Mouse (Mus musculus): Measurements from ENCODE around the gene 1810049J17Rik. TPM values are rescaled to one million over a fixed set of nuclear protein-coding genes. Genes with fewer than 3 reads are reported as not detected.

1810049J17Rik gene
- polyA plus RNA-seq, 1 experiment from 2014 or later, result 2.0 TPM

- no peak overlapping the region for H3K27ac ChIP-seq
- no peaks in the 10 kb centered on the region for H3K27me3 ChIP-seq (ENCODE audit: control insufficient read depth, insufficient read depth, low read length)
- WGBS, result 84% methylated on average over 4 of the region's 4 CpGs
- no peak overlapping the region for H3K4me3 ChIP-seq (replicated peaks; ENCODE audit: low read length)
- DNase-seq (ENCODE audit: low spot score), result no peak
- ATAC-seq (ENCODE audit: low FRiP score), result no peak
- H3K9ac ChIP-seq, result no peak overlapping the region
- no peaks in the 10 kb centered on the region for H3K9me3 ChIP-seq (ENCODE audit: control insufficient read depth, low read length)
- H3K4me1 ChIP-seq (replicated peaks; ENCODE audit: control insufficient read depth, insufficient read depth, low read length), result no peaks in the 10 kb centered on the region
- H3K4me2 ChIP-seq (replicated peaks), result no peak overlapping the region
- peaks cover 13% of the 10 kb centered on the region for H3K36me3 ChIP-seq (replicated peaks; ENCODE audit: control insufficient read depth, insufficient read depth)
These were observed 46.5 kb downstream of the 1810049J17Rik start for GRCm38 (mm10) chr15:12275091-12275623.

- no peak overlapping the region for H3K27ac ChIP-seq
- DNase-seq (ENCODE audit: low spot score), result no peak
- no peaks in the 10 kb centered on the region for H3K4me1 ChIP-seq (replicated peaks; ENCODE audit: control insufficient read depth, insufficient read depth, low read length)
- no peaks in the 10 kb centered on the region for H3K9me3 ChIP-seq (ENCODE audit: control insufficient read depth, low read length)
- no peak overlapping the region for H3K4me2 ChIP-seq (replicated peaks)
- H3K36me3 ChIP-seq (replicated peaks; ENCODE audit: control insufficient read depth, insufficient read depth), result peaks cover 23% of the 10 kb centered on the region
- H3K4me3 ChIP-seq (replicated peaks; ENCODE audit: low read length), result no peak overlapping the region
- WGBS, result 66% methylated on average over 4 of the region's 4 CpGs
- no peaks in the 10 kb centered on the region for H3K27me3 ChIP-seq (ENCODE audit: control insufficient read depth, insufficient read depth, low read length)
- no peak for ATAC-seq (ENCODE audit: low FRiP score)
- H3K9ac ChIP-seq, result no peak overlapping the region
These were observed 47.5 kb downstream of the 1810049J17Rik start for GRCm38 (mm10) chr15:12274053-12274769.

GRCm38 (mm10) chr15:12273325-12274052, 48.2 kb downstream of the 1810049J17Rik start:
- no peak for DNase-seq (ENCODE audit: low spot score)
- Histone ChIP-seq H3K4me3 (replicated peaks; ENCODE audit: low read length) (no peak overlapping the region), H3K4me1 (replicated peaks; ENCODE audit: control insufficient read depth, insufficient read depth, low read length) (no peaks in the 10 kb centered on the region), H3K27ac (no peak overlapping the region), H3K9me3 (ENCODE audit: control insufficient read depth, low read length) (no peaks in the 10 kb centered on the region), H3K4me2 (replicated peaks) (no peak overlapping the region), H3K27me3 (ENCODE audit: control insufficient read depth, insufficient read depth, low read length) (no peaks in the 10 kb centered on the region), H3K9ac (no peak overlapping the region), H3K36me3 (replicated peaks; ENCODE audit: control insufficient read depth, insufficient read depth) (peaks cover 30% of the 10 kb centered on the region)
- 86% methylated on average over 12 of the region's 12 CpGs for WGBS
- no peak for ATAC-seq (ENCODE audit: low FRiP score)

Other genes starting within 250 kb of the 1810049J17Rik start
- 228 and 233 TPM in 2 replicates for gene Zfr, start 204.1 kb downstream of the 1810049J17Rik start, polyA plus RNA-seq (2014; fragmentation: Nextera tagmentation; extraction: Ambion mirVana)
- 7.9 and 11.7 TPM in 2 replicates for gene Mtmr12, start 116.9 kb downstream of the 1810049J17Rik start, polyA plus RNA-seq (2014; fragmentation: Nextera tagmentation; extraction: Ambion mirVana)
- 96.9 and 112 TPM in 2 replicates for gene Golph3, start 449 bp downstream of the 1810049J17Rik start, polyA plus RNA-seq (2014; fragmentation: Nextera tagmentation; extraction: Ambion mirVana)